Comparison of ENCODE assay signal across 15 mouse cellular contexts in genomic region chr17:14302356-14302755, GRCm38 (mm10). TPM values are rescaled to one million over a fixed set of nuclear protein-coding genes. Genes with fewer than 3 reads are reported as not detected.
DNase-seq lines count a peak whose midpoint lies in the region; ATAC-seq and TF ChIP-seq lines count a peak whose summit lies in the region.
"Had no signal": no experiment of that assay in that cellular context is flagged by ENCODE, and none has a peak within 500 bp of the region (broad histone marks: within the 10 kb centered on the region; RNA-seq: fewer than 3 reads in every experiment).

No protein-coding gene starts in this region.

- WGBS in hindbrain, embryonic 10.5 days: 39% methylated on average over 6 of the region's 6 CpGs
- 36% methylated on average over 6 of the region's 6 CpGs for WGBS in hindbrain, embryonic 12.5 days
- WGBS in lung, adult 2 months: 57% methylated on average over 6 of the region's 6 CpGs
- 41% methylated on average over 6 of the region's 6 CpGs for WGBS in hindbrain, embryonic 11.5 days
- WGBS in neural tube, embryonic 15.5 days: 19% methylated on average over 6 of the region's 6 CpGs

- peak; percentile 28 for DNase-seq in hindbrain, embryonic 10.5 days (ENCODE audit: low spot score)
- DNase-seq in lung, postnatal 10 days: peak; percentile 34
- no peak for DNase-seq in lung, adult 2 months
- DNase-seq in hindbrain, embryonic 11.5 days (ENCODE audit: low spot score): peak; percentile 38
- DNase-seq in left cerebral cortex, adult 18-20 months (ENCODE audit: low spot score in 2 of 2): no peak
- DNase-seq in adrenal gland, adult 18-20 months (ENCODE audit: low spot score in 2 of 2): no peak
- DNase-seq: cerebellum, adult 11 months; gastrocnemius, postnatal 10 days had no signal

- no peak overlapping the region for H3K9ac ChIP-seq in hindbrain, embryonic 12.5 days
- H3K9ac ChIP-seq in hindbrain, embryonic 11.5 days (ENCODE audit: low read depth, low read length): no peak overlapping the region
- no peak overlapping the region for H3K9ac ChIP-seq in neural tube, embryonic 15.5 days (replicated peaks)
- H3K9ac ChIP-seq: embryonic facial prominence, embryonic 15.5 days; heart, embryonic 15.5 days had no signal

- H3K27me3 ChIP-seq in hindbrain, embryonic 10.5 days (ENCODE audit: insufficient read depth, poor library complexity, severe bottlenecking): no peaks in the 10 kb centered on the region
- H3K27me3 ChIP-seq in hindbrain, embryonic 12.5 days: no peaks in the 10 kb centered on the region
- no peaks in the 10 kb centered on the region for H3K27me3 ChIP-seq in hindbrain, embryonic 11.5 days (ENCODE audit: control insufficient read depth, insufficient read depth, low read length)
- H3K27me3 ChIP-seq in neural tube, embryonic 15.5 days (replicated peaks): no peaks in the 10 kb centered on the region
- H3K27me3 ChIP-seq: embryonic facial prominence, embryonic 15.5 days had no signal

- no peak for ATAC-seq in hindbrain, embryonic 12.5 days (ENCODE audit: low FRiP score)
- ATAC-seq in hindbrain, embryonic 11.5 days (ENCODE audit: low FRiP score): no peak
- ATAC-seq in neural tube, embryonic 15.5 days (ENCODE audit: low FRiP score): peak; percentile 79
- ATAC-seq: CD4-positive, CD25-positive, alpha-beta regulatory T cell, adult 4 months had no signal

- peaks cover 17% of the 10 kb centered on the region for H3K4me1 ChIP-seq in hindbrain, embryonic 10.5 days (replicated peaks)
- peaks cover 9% of the 10 kb centered on the region; the same call in 1 of the 2 replicates for H3K4me1 ChIP-seq in hindbrain, embryonic 12.5 days
- H3K4me1 ChIP-seq in lung, adult 2 months (ENCODE audit: control insufficient read depth, insufficient read depth, low read length): no peaks in the 10 kb centered on the region
- H3K4me1 ChIP-seq in hindbrain, embryonic 11.5 days (replicated peaks; ENCODE audit: control insufficient read depth, insufficient read depth, low read length): no peaks in the 10 kb centered on the region
- H3K4me1 ChIP-seq in neural tube, embryonic 15.5 days: 0 out of 2 replicates have a peak, but pooled peaks cover 3% of the 10 kb centered on the region
- H3K4me1 ChIP-seq: heart, embryonic 15.5 days had no signal

- H3K9me3 ChIP-seq in hindbrain, embryonic 10.5 days: peaks cover 4% of the 10 kb centered on the region; the same call in 1 of the 2 replicates
- no peaks in the 10 kb centered on the region for H3K9me3 ChIP-seq in hindbrain, embryonic 12.5 days (replicated peaks)
- no peaks in the 10 kb centered on the region for H3K9me3 ChIP-seq in hindbrain, embryonic 11.5 days (ENCODE audit: control insufficient read depth, low read length)
- no peaks in the 10 kb centered on the region for H3K9me3 ChIP-seq in neural tube, embryonic 15.5 days (replicated peaks)
- H3K9me3 ChIP-seq: embryonic facial prominence, embryonic 15.5 days; heart, embryonic 15.5 days had no signal

- no peak overlapping the region for H3K4me3 ChIP-seq in hindbrain, embryonic 10.5 days
- no peak overlapping the region for H3K4me3 ChIP-seq in hindbrain, embryonic 12.5 days
- H3K4me3 ChIP-seq in lung, adult 2 months (replicated peaks; ENCODE audit: extremely low read depth, low read depth, low read length): no peak overlapping the region
- no peak overlapping the region for H3K4me3 ChIP-seq in hindbrain, embryonic 11.5 days (ENCODE audit: low read depth, low read length)
- no peak overlapping the region for H3K4me3 ChIP-seq in neural tube, embryonic 15.5 days (replicated peaks)
- H3K4me3 ChIP-seq: embryonic facial prominence, embryonic 15.5 days; heart, embryonic 15.5 days had no signal

- no peak for TF ChIP-seq POLR2A in lung, adult 2 months (IDR thresholded peaks at IDR 0.05; ENCODE audit: borderline replicate concordance, extremely low read depth, low read depth, low read length)

- H3K27ac ChIP-seq in hindbrain, embryonic 10.5 days: peak overlapping the region; percentile 64; the same call in 1 of the 2 replicates
- no peak overlapping the region for H3K27ac ChIP-seq in hindbrain, embryonic 12.5 days
- no peak overlapping the region for H3K27ac ChIP-seq in hindbrain, embryonic 11.5 days (ENCODE audit: low read depth, low read length)
- H3K27ac ChIP-seq in neural tube, embryonic 15.5 days (replicated peaks): no peak overlapping the region
- H3K27ac ChIP-seq: embryonic facial prominence, embryonic 15.5 days; heart, embryonic 15.5 days had no signal

- no peak overlapping the region for H3K4me2 ChIP-seq in hindbrain, embryonic 12.5 days (replicated peaks)
- no peak overlapping the region for H3K4me2 ChIP-seq in hindbrain, embryonic 11.5 days (replicated peaks; ENCODE audit: low read depth, low read length)
- H3K4me2 ChIP-seq in neural tube, embryonic 15.5 days: no peak overlapping the region
- H3K4me2 ChIP-seq: embryonic facial prominence, embryonic 15.5 days; heart, embryonic 15.5 days; liver, embryonic 11.5 days had no signal

- TF ChIP-seq CTCF in lung, adult 2 months (IDR thresholded peaks at IDR 0.05; ENCODE audit: insufficient read depth, low read length): no peak

- H3K36me3 ChIP-seq in hindbrain, embryonic 10.5 days: no peaks in the 10 kb centered on the region
- H3K36me3 ChIP-seq in hindbrain, embryonic 12.5 days: no peaks in the 10 kb centered on the region
- H3K36me3 ChIP-seq in hindbrain, embryonic 11.5 days (ENCODE audit: control insufficient read depth, insufficient read depth, low read length): no peaks in the 10 kb centered on the region
- no peaks in the 10 kb centered on the region for H3K36me3 ChIP-seq in neural tube, embryonic 15.5 days
- H3K36me3 ChIP-seq: embryonic facial prominence, embryonic 15.5 days; heart, embryonic 15.5 days had no signal

RNA-seq across cellular contexts. Expression of gene Smoc2, which starts 23.1 kb away (rescaled TPM):
- polyA plus RNA-seq in hindbrain, embryonic 10.5 days (2016; fragmentation: Nextera tagmentation; extraction: Ambion mirVana): 3.6 and 7.9 TPM in 2 replicates
- polyA plus RNA-seq in hindbrain, embryonic 12.5 days (2016; fragmentation: Nextera tagmentation; extraction: Ambion mirVana): 59.2 and 70.5 TPM in 2 replicates
- 21.9 and 24.1 TPM in 2 replicates for polyA plus RNA-seq in lung, adult 2 months (2012; rRNA removed)
- 14.5 and 19.4 TPM in 2 replicates for polyA plus RNA-seq in hindbrain, embryonic 11.5 days (2014; fragmentation: Nextera tagmentation; extraction: Ambion mirVana)
- 12.8 and 34.6 TPM in 2 replicates for polyA plus RNA-seq in neural tube, embryonic 15.5 days (2015; fragmentation: Nextera tagmentation; extraction: Ambion mirVana)
- total RNA-seq in left cerebral cortex, adult 18-20 months (2021): 10 to 100 TPM; 15.6 to 18.3 TPM
- total RNA-seq in adrenal gland, adult 18-20 months (2021): 10 to 100 TPM; 27.6 to 33.3 TPM
- total RNA-seq: megakaryocyte-erythroid progenitor cell, adult 5-6 weeks had no signal
- polyA plus RNA-seq: CD4-positive, CD25-positive, alpha-beta regulatory T cell, adult 4 months had no signal

Comparison
In these comparisons a context has a peak if more than half of its experiments do, and no peak if none do; other contexts are left out.
1. DNase-seq: peak in hindbrain, embryonic 10.5 days (single experiment), lung, postnatal 10 days (single experiment) and hindbrain, embryonic 11.5 days (single experiment); none in lung, adult 2 months (single experiment), left cerebral cortex, adult 18-20 months (0 of 2) and adrenal gland, adult 18-20 months (0 of 2).